Mouse (Mus musculus): ENCODE results near the gene Tnrc6b.

GRCm38 (mm10) chr15:80685603-80685895 lies 25.6 kb upstream of the Tnrc6b start:
- TF ChIP-seq USF1 (IDR thresholded peaks at IDR 0.05; ENCODE audit: low read depth, low read length) (no peak), GATA1 (IDR thresholded peaks at IDR 0.05; ENCODE audit: low read depth, low read length) (no peak), TCF12 (IDR thresholded peaks at IDR 0.05; ENCODE audit: low read depth, low read length) (no peak), CTCF (IDR thresholded peaks at IDR 0.05 in 2 of 3, conservative IDR thresholded peaks at IDR 0.05 in 1 of 3; ENCODE audit: control insufficient read depth in 1 of 3, insufficient read depth in 1 of 3, low read depth in 2 of 3, low read length in 3 of 3, poor library complexity in 1 of 3, severe bottlenecking in 1 of 3) (no peak), CHD2 (IDR thresholded peaks at IDR 0.05; ENCODE audit: low read length) (no peak), ZNF384 (IDR thresholded peaks at IDR 0.05; ENCODE audit: low read depth, low read length) (no peak), MAFK (IDR thresholded peaks at IDR 0.05; ENCODE audit: borderline replicate concordance, low read depth, low read length) (no peak), BHLHE40 (IDR thresholded peaks at IDR 0.05; ENCODE audit: borderline replicate concordance, low read depth, low read length) (no peak), EP300 (IDR thresholded peaks at IDR 0.05; ENCODE audit: low read depth in 1 of 2, low read length in 2 of 2) (no peak)

All from MEL (cell line).